Mouse (Mus musculus) embryonic facial prominence, embryonic 12.5 days (tissue): ENCODE measurements around the gene Ypel3. TPM values are rescaled to one million over a fixed set of nuclear protein-coding genes. Genes with fewer than 3 reads are reported as not detected.

Experiments used
- ATAC-seq: fragments of 200-750 bp; cut with Nextera tagmentation; 2 replicates; pipeline ENCODE4 v1.8.0; 2017; ENCODE audit not compliant: insufficient number of reproducible peaks, insufficient read depth, low FRiP score, low TSS enrichment
- H3K27ac ChIP-seq: fragments of 300-500 bp; sonication (generic); 2 replicates; pipeline ENCODE4 v1.5.1; 2016; ENCODE audit warnings: mild to moderate bottlenecking
- H3K27me3 ChIP-seq: fragments of 300-500 bp; sonication (generic); 2 replicates; pipeline ENCODE4 v1.6.1; 2016; ENCODE audit warnings: mild to moderate bottlenecking, moderate library complexity
- H3K36me3 ChIP-seq: fragments of 300-500 bp; sonication (generic); 2 replicates; pipeline ENCODE4 v1.6.1; 2016; ENCODE audit warnings: mild to moderate bottlenecking
- H3K4me1 ChIP-seq: fragments of 300-500 bp; sonication (generic); 2 replicates; pipeline ENCODE4 v1.6.1; 2016
- H3K4me2 ChIP-seq: fragments of 300-500 bp; sonication (generic); replicated peaks from 2 replicates; pipeline ENCODE4 v1.6.1; 2016; ENCODE audit warnings: mild to moderate bottlenecking, moderate library complexity
- H3K4me3 ChIP-seq: fragments of 300-500 bp; sonication (generic); 2 replicates; pipeline ENCODE4 v1.5.1; 2016; ENCODE audit warnings: mild to moderate bottlenecking
- H3K9ac ChIP-seq: fragments of 300-500 bp; sonication (generic); 2 replicates; pipeline ENCODE4 v1.6.1; 2016; ENCODE audit warnings: mild to moderate bottlenecking, moderate library complexity
- H3K9me3 ChIP-seq: fragments of 300-500 bp; sonication (generic); 2 replicates; pipeline ENCODE4 v1.6.1; 2016; ENCODE audit warnings: mild to moderate bottlenecking, moderate library complexity
- WGBS: fragments of 180-500 bp; shearing (Covaris S2); methylation state at CpG from one replicate; pipeline ENCODE4 v1.1.7; 2016; 5-methylcytosine and 5-hydroxymethylcytosine counted together
- polyA plus RNA-seq: library from polyadenylated mRNA; unstranded; fragments of >200 nt; fragmentation: Nextera tagmentation; extraction: Ambion mirVana; gene quantifications from 2 replicates; pipeline ENCODE4 v1.2.1, GENCODE M21; 2016

The Ypel3 gene
- polyA plus RNA-seq, 1 experiment from 2014 or later: 118 TPM

DNA sequence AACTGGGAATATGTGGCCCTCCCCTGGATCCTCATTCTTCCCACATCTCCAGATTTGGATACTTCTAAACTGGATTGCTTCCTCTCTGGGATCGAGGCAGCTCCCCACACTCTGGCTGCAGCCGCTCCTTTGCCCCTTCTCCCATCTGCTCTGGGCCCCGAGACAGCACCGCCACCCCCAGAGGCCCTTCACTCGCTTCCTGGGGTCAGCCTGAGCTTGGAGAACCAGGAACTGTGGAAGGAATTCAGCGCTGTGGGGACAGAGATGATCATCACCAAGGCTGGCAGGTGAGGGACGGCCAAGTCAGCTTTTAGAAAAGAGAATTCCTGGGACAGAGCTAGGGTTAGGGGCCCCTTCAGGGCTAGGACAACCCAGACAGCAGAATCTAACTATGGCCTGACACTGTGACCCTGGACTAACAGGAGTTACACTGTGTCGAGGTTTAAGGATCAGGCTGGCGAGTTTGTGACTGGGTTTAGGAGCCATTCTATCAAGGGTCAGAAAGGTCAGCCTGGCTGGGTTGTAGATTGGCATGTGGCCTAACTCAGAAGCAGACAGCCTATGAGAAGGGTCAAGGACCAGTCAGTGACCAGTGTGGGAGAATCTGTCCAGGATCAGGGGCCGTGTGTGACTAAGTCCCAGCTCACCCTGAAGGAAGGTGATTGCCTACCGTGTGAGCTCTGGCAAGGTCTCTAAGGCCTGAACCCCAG lies 5.1 kb downstream of the Ypel3 start:
- peak overlapping the region; percentile 89 for H3K4me2 ChIP-seq
- H3K36me3 ChIP-seq: peaks cover 33% of the 10 kb centered on the region
- WGBS: 33% methylated on average over 11 of the region's 11 CpGs
- H3K9ac ChIP-seq: 0 out of 2 replicates have a peak overlapping the region, but pooled peaks have one; percentile 43
- ATAC-seq: no peak
- no peak overlapping the region for H3K4me3 ChIP-seq
- no peaks in the 10 kb centered on the region for H3K27me3 ChIP-seq
- peaks cover 29% of the 10 kb centered on the region for H3K4me1 ChIP-seq
- H3K9me3 ChIP-seq: no peaks in the 10 kb centered on the region
- H3K27ac ChIP-seq: 0 out of 2 replicates have a peak overlapping the region, but pooled peaks have one; percentile 24

GRCm38 (mm10) chr7:126782693-126783092 lies 5.9 kb downstream of the Ypel3 start:
- H3K27ac ChIP-seq: no peak overlapping the region
- ATAC-seq: no peak
- H3K36me3 ChIP-seq: peaks cover 42% of the 10 kb centered on the region
- H3K27me3 ChIP-seq: no peaks in the 10 kb centered on the region
- 89% methylated on average over 13 of the region's 13 CpGs for WGBS
- H3K9ac ChIP-seq: no peak overlapping the region
- no peak overlapping the region for H3K4me3 ChIP-seq
- no peak overlapping the region for H3K4me2 ChIP-seq
- H3K4me1 ChIP-seq: peaks cover 21% of the 10 kb centered on the region
- H3K9me3 ChIP-seq: no peaks in the 10 kb centered on the region

DNA sequence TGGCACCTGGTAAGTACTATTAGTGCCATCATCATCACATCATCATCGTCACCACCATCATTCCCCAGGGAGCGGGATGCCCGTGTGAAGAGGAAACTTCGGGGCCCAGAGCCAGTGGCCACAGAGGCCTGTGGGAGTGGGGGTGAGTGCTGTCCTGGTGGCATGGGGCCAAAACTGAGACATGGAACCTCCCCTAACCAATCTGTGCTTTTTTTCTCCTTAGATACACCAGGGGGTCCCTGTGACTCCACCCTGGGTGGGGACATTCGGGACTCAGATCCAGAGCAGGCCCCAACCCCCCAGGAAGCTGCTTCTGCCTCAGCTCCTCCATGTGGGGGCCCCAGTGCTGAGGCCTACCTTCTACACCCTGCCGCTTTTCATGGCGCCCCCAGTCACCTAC lies 7.7 kb downstream of the Ypel3 start:
- H3K9ac ChIP-seq: no peak overlapping the region
- no peak overlapping the region for H3K4me2 ChIP-seq
- H3K9me3 ChIP-seq: no peaks in the 10 kb centered on the region
- 87% methylated on average over 7 of the region's 7 CpGs for WGBS
- H3K27ac ChIP-seq: no peak overlapping the region
- H3K36me3 ChIP-seq: peaks cover 55% of the 10 kb centered on the region
- H3K27me3 ChIP-seq: no peaks in the 10 kb centered on the region
- peaks cover 15% of the 10 kb centered on the region for H3K4me1 ChIP-seq
- H3K4me3 ChIP-seq: no peak overlapping the region
- no peak for ATAC-seq

- Histone ChIP-seq H3K27ac (no peak overlapping the region), H3K4me2 (no peak overlapping the region), H3K27me3 (no peaks in the 10 kb centered on the region), H3K9me3 (no peaks in the 10 kb centered on the region), H3K4me1 (peaks cover 13% of the 10 kb centered on the region), H3K4me3 (no peak overlapping the region), H3K9ac (no peak overlapping the region), H3K36me3 (peaks cover 61% of the 10 kb centered on the region)
- 90% methylated on average over 4 of the region's 4 CpGs for WGBS
- no peak for ATAC-seq
Measured at GRCm38 (mm10) chr7:126785056-126785455, 8.3 kb downstream of the Ypel3 start.

- no peak overlapping the region for H3K9ac ChIP-seq
- H3K27ac ChIP-seq: no peak overlapping the region
- WGBS: 92% methylated on average over 14 of the region's 14 CpGs
- H3K4me1 ChIP-seq: peaks cover 16% of the 10 kb centered on the region
- no peaks in the 10 kb centered on the region for H3K27me3 ChIP-seq
- H3K9me3 ChIP-seq: no peaks in the 10 kb centered on the region
- no peak overlapping the region for H3K4me3 ChIP-seq
- no peak for ATAC-seq
- no peak overlapping the region for H3K4me2 ChIP-seq
- peaks cover 65% of the 10 kb centered on the region for H3K36me3 ChIP-seq
Measured at GRCm38 (mm10) chr7:126786142-126786541, 9.4 kb downstream of the Ypel3 start.

GRCm38 (mm10) chr7:126789141-126789540 lies 12.4 kb downstream of the Ypel3 start:
- Histone ChIP-seq H3K4me3 (no peak overlapping the region), H3K4me2 (no peak overlapping the region), H3K36me3 (peaks cover 62% of the 10 kb centered on the region), H3K27ac (no peak overlapping the region), H3K9me3 (no peaks in the 10 kb centered on the region), H3K27me3 (no peaks in the 10 kb centered on the region), H3K9ac (no peak overlapping the region; the same call in 1 of the 2 replicates), H3K4me1 (peaks cover 14% of the 10 kb centered on the region)
- WGBS: 95% methylated on average over 4 of the region's 4 CpGs
- no peak for ATAC-seq

- peak within 1 kb of the TSS; percentile 93 for H3K4me3 ChIP-seq
Measured at GRCm38 (mm10) chr7:126791851-126792720, 15.3 kb downstream of the Ypel3 start, which contains the start of gene Ppp4c. Gene Ppp4c, minus strand, starts transcription at chr7:126792496.

DNA sequence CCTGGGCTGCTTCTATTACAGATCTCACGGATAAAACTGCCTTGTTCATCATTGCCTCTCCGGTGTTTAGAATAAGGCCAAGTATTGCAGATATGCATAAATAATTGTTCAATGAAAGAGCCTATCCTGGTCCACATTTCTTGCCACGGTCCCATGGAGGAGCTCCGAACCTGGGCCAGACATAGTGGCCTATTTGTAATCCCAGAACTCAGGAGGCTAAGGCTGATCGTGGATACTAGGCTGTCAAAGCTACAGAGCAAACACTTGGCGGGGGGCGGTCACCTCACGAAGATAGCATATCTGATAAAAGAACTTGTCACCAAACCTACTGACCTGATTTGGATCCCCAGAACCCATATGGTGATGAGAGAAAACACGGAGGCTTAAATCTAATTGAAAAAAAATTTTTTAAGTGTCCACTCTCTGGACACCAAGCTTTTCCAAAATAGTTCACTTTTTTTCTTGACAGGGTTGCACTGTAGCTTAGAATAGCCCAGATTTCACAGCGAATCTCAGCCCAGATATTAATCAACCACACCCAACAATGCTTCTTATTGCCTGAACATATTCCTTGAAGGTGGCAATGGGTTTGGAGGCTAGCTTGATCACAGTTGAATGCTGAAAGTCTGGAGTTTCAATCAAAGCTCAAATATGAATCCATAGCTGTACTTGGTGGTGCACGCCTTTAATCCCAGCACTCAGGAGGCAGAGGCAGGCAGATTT lies 16.1 kb downstream of the Ypel3 start:
- Histone ChIP-seq H3K4me3 (peak overlapping the region; percentile 93), H3K4me2 (peak overlapping the region; percentile 74), H3K9ac (peak overlapping the region; percentile 48), H3K9me3 (no peaks in the 10 kb centered on the region), H3K27ac (peak overlapping the region; percentile 96), H3K36me3 (peaks cover 54% of the 10 kb centered on the region), H3K4me1 (peaks cover 27% of the 10 kb centered on the region), H3K27me3 (no peaks in the 10 kb centered on the region)
- 26% methylated on average over 11 of the region's 11 CpGs for WGBS
- ATAC-seq: 0 out of 2 replicates have a peak, but pooled peaks have one; percentile 13

More at GRCm38 (mm10) chr7:126791851-126792720, 15.3 kb downstream of the Ypel3 start, which contains the start of gene Ppp4c:
- peak within 1 kb of the TSS; percentile 97 for H3K9ac ChIP-seq
- H3K4me1 ChIP-seq: peaks cover 19% of the 10 kb centered on the region
- no peaks in the 10 kb centered on the region for H3K9me3 ChIP-seq
- peak; percentile 89 for ATAC-seq
- under 1% methylated on average over 83 of the region's 83 CpGs for WGBS
- peak within 1 kb of the TSS; percentile 96 for H3K27ac ChIP-seq
- peaks cover 62% of the 10 kb centered on the region for H3K36me3 ChIP-seq
- H3K4me2 ChIP-seq: peak within 1 kb of the TSS; percentile 74
- no peaks in the 10 kb centered on the region for H3K27me3 ChIP-seq

DNA sequence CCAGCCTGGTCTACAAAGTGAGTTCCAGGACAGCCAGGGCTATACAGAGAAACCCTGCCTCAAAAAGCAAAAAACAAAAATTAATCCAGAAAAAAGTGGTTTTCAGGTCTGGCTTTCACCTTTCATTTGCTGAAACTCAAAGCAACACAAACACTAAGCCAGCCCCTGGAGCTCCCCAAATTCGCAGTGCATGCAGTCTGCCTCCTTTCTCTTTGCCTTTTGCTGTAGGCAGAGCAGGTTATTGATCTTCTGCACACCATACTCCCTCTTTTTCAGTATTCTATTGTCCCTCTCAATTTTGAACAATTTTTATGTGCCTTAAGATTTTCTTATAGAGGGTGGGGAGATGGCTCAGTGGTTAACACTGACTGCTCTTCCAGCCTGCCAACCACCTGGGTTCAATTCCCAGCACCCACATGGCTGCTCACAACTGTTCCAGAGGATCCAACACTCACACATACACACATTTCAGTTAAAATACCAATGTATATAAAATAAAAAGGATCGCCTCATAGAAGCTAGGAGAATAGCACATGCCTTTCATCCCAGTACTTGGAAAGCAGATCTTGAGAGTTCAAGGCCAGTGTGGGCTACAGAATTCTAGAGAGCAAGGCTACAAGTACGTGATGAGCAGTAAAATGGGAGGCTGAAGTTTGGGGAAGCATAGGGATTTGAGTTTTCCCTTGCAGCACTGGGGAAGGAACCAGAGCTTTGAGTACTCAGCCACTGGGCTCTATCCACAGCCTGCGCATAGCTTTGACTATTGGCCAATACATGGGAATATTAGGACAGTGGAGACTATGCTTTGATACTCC lies 16.9 kb downstream of the Ypel3 start:
- Histone ChIP-seq H3K27ac (peak overlapping the region; percentile 96; the same call in 1 of the 2 replicates), H3K4me1 (peaks cover 32% of the 10 kb centered on the region), H3K4me2 (no peak overlapping the region), H3K9me3 (no peaks in the 10 kb centered on the region), H3K9ac (no peak overlapping the region), H3K4me3 (no peak overlapping the region), H3K27me3 (no peaks in the 10 kb centered on the region), H3K36me3 (peaks cover 46% of the 10 kb centered on the region)
- ATAC-seq: no peak
- 77% methylated on average over 4 of the region's 4 CpGs for WGBS

GRCm38 (mm10) chr7:126794271-126794605 lies 17.5 kb downstream of the Ypel3 start:
- Histone ChIP-seq H3K36me3 (peaks cover 40% of the 10 kb centered on the region), H3K4me3 (no peak overlapping the region), H3K9ac (no peak overlapping the region), H3K27me3 (no peaks in the 10 kb centered on the region), H3K9me3 (no peaks in the 10 kb centered on the region), H3K4me2 (no peak overlapping the region), H3K27ac (no peak overlapping the region), H3K4me1 (peaks cover 32% of the 10 kb centered on the region)
- ATAC-seq: no peak
- 72% methylated on average over 4 of the region's 4 CpGs for WGBS
